Mouse (Mus musculus) myocyte (in vitro differentiated cells): ENCODE data around the gene Ss18l2. TPM values are rescaled to one million over a fixed set of nuclear protein-coding genes. Genes with fewer than 3 reads are reported as not detected.
A peak's percentile ranks its signal among the peaks of the same experiment; 100 is the strongest.

Experiments used
- H3K27me3 ChIP-seq: one replicate; pipeline ENCODE4 v1.6.1; 2011; ENCODE audit not compliant: control insufficient read depth, insufficient read depth, insufficient read length
- H3K36me3 ChIP-seq: one replicate; pipeline ENCODE4 v1.6.1; 2011; ENCODE audit not compliant: control insufficient read depth, insufficient read depth
- H3K4me2 ChIP-seq: one replicate; pipeline ENCODE4 v1.6.1; 2011; ENCODE audit warnings: low read depth, control low read depth
- H3K4me3 ChIP-seq: one replicate; pipeline ENCODE4 v1.5.1; 2011; ENCODE audit warnings: mild to moderate bottlenecking, control low read depth, moderate library complexity
- H3K79me2 ChIP-seq: one replicate; pipeline ENCODE4 v1.6.1; 2011; ENCODE audit not compliant: control insufficient read depth, insufficient read depth
- H3ac ChIP-seq: one replicate; pipeline ENCODE4 v1.6.1; 2011; ENCODE audit not compliant: control insufficient read depth, insufficient read length
- CEBPB ChIP-seq: IDR thresholded peaks from 2 replicates; pipeline ENCODE4 v1.6.1; 2011; ENCODE audit warnings: mild to moderate bottlenecking, moderate library complexity; ENCODE audit not compliant: poor library complexity, insufficient read depth, severe bottlenecking
- E2F4 ChIP-seq: IDR thresholded peaks from one replicate; pipeline ENCODE4 v1.6.1; 2011; ENCODE audit warnings: mild to moderate bottlenecking, control low read depth, moderate library complexity; ENCODE audit not compliant: insufficient read depth
- MAX ChIP-seq: IDR thresholded peaks from one replicate; pipeline ENCODE4 v1.6.1; 2011; ENCODE audit warnings: low read depth, mild to moderate bottlenecking, control low read depth
- MYOD1 ChIP-seq, 3 experiments: IDR thresholded peaks; one replicate each; pipeline ENCODE4 v1.6.1; 2011; ENCODE audit warnings: control low read depth in 2 of 3, low read depth in 2 of 3, mild to moderate bottlenecking in 2 of 3, moderate library complexity in 1 of 3; ENCODE audit not compliant: insufficient read length in 2 of 3, control insufficient read depth in 1 of 3
- MYOG ChIP-seq, 3 experiments: IDR thresholded peaks; one replicate each; pipeline ENCODE4 v1.6.1; 2011; ENCODE audit warnings: control low read depth in 2 of 3, low read depth in 2 of 3, mild to moderate bottlenecking in 2 of 3; ENCODE audit not compliant: insufficient read length in 2 of 3, control insufficient read depth in 1 of 3, insufficient read depth in 1 of 3
- POLR2A ChIP-seq: IDR thresholded peaks from one replicate; pipeline ENCODE4 v1.6.1; 2011; ENCODE audit warnings: low read depth, mild to moderate bottlenecking, control low read depth, moderate library complexity; ENCODE audit not compliant: insufficient read length
- POLR2AphosphoS2 ChIP-seq: IDR thresholded peaks from one replicate; pipeline ENCODE4 v1.6.1; 2011; ENCODE audit warnings: low read depth, control low read depth; ENCODE audit not compliant: insufficient read length
- REST ChIP-seq: IDR thresholded peaks from one replicate; pipeline ENCODE4 v1.6.1; 2011; ENCODE audit warnings: mild to moderate bottlenecking, control low read depth, moderate library complexity; ENCODE audit not compliant: insufficient read depth, insufficient read length
- SRF ChIP-seq: IDR thresholded peaks from one replicate; pipeline ENCODE4 v1.6.1; 2011; ENCODE audit warnings: low read depth; ENCODE audit not compliant: control insufficient read depth, insufficient read length
- TCF12 ChIP-seq: IDR thresholded peaks from one replicate; pipeline ENCODE4 v1.6.1; 2011; ENCODE audit warnings: mild to moderate bottlenecking, control low read depth; ENCODE audit not compliant: poor library complexity, insufficient read depth, severe bottlenecking
- TCF3 ChIP-seq: IDR thresholded peaks from one replicate; pipeline ENCODE4 v1.6.1; 2011; ENCODE audit warnings: low read depth, control low read depth; ENCODE audit not compliant: insufficient read length
- USF1 ChIP-seq: IDR thresholded peaks from one replicate; pipeline ENCODE4 v1.6.1; 2011; ENCODE audit warnings: low read depth, mild to moderate bottlenecking, control low read depth, moderate library complexity
- polyA plus RNA-seq: library from polyadenylated mRNA; unstranded; fragments of >200 nt; fragmentation: generic; extraction: Trizol; gene quantifications from one replicate; pipeline ENCODE4 v1.2.1, GENCODE M21; 2012; ENCODE audit warnings: missing spikeins

The Ss18l2 gene
- polyA plus RNA-seq, 1 experiment, result 81.5 TPM

- H3K36me3 ChIP-seq, result no peaks in the 10 kb centered on the region
- no peak overlapping the region for H3ac ChIP-seq
- no peaks in the 10 kb centered on the region for H3K79me2 ChIP-seq
- no peak overlapping the region for H3K4me2 ChIP-seq
- no peak for TF ChIP-seq POLR2A
- TF ChIP-seq TCF12, result no peak
- no peak for TF ChIP-seq USF1
- TF ChIP-seq MAX, result no peak
- TF ChIP-seq SRF, result no peak
- TF ChIP-seq MYOD1 (IDR thresholded peaks at IDR 0.05; ENCODE audit: control insufficient read depth in 1 of 3, insufficient read length in 2 of 3, low read depth in 2 of 3), result no peak
- TF ChIP-seq CEBPB, result no peak
- no peak for TF ChIP-seq TCF3
- TF ChIP-seq REST, result no peak
- TF ChIP-seq MYOG (IDR thresholded peaks at IDR 0.05; ENCODE audit: control insufficient read depth in 1 of 3, insufficient read depth in 1 of 3, insufficient read length in 2 of 3, low read depth in 2 of 3), result no peak
- no peak overlapping the region for H3K4me3 ChIP-seq
- no peaks in the 10 kb centered on the region for H3K27me3 ChIP-seq
These were observed 34.6 kb upstream of the Ss18l2 start for GRCm38 (mm10) chr9:121675556-121675955.

GRCm38 (mm10) chr9:121677069-121677468 is 33.1 kb upstream of the Ss18l2 start:
- no peaks in the 10 kb centered on the region for H3K36me3 ChIP-seq
- no peaks in the 10 kb centered on the region for H3K79me2 ChIP-seq
- no peak overlapping the region for H3ac ChIP-seq
- H3K4me2 ChIP-seq, result no peak overlapping the region
- no peak for TF ChIP-seq MAX
- TF ChIP-seq TCF12, result no peak
- TF ChIP-seq POLR2A, result no peak
- no peak for TF ChIP-seq CEBPB
- no peak for TF ChIP-seq MYOG (IDR thresholded peaks at IDR 0.05; ENCODE audit: control insufficient read depth in 1 of 3, insufficient read depth in 1 of 3, insufficient read length in 2 of 3, low read depth in 2 of 3)
- TF ChIP-seq MYOD1 (IDR thresholded peaks at IDR 0.05; ENCODE audit: control insufficient read depth in 1 of 3, insufficient read length in 2 of 3, low read depth in 2 of 3), result no peak
- TF ChIP-seq TCF3, result no peak
- no peak for TF ChIP-seq E2F4
- TF ChIP-seq REST, result no peak
- no peak for TF ChIP-seq USF1
- TF ChIP-seq POLR2AphosphoS2, result no peak
- no peak for TF ChIP-seq SRF
- H3K27me3 ChIP-seq, result no peaks in the 10 kb centered on the region
- no peak overlapping the region for H3K4me3 ChIP-seq

- H3K79me2 ChIP-seq, result no peaks in the 10 kb centered on the region
- no peak overlapping the region for H3K4me3 ChIP-seq
- H3ac ChIP-seq, result no peak overlapping the region
- H3K36me3 ChIP-seq, result no peaks in the 10 kb centered on the region
- H3K27me3 ChIP-seq, result no peaks in the 10 kb centered on the region
- H3K4me2 ChIP-seq, result no peak overlapping the region
- no peak for TF ChIP-seq SRF
- TF ChIP-seq POLR2A, result no peak
- no peak for TF ChIP-seq E2F4
- TF ChIP-seq USF1, result no peak
- TF ChIP-seq TCF12, result no peak
- no peak for TF ChIP-seq TCF3
- no peak for TF ChIP-seq POLR2AphosphoS2
- TF ChIP-seq REST, result no peak
- TF ChIP-seq CEBPB, result no peak
- TF ChIP-seq MAX, result no peak
- no peak for TF ChIP-seq MYOG (IDR thresholded peaks at IDR 0.05; ENCODE audit: control insufficient read depth in 1 of 3, insufficient read depth in 1 of 3, insufficient read length in 2 of 3, low read depth in 2 of 3)
- no peak for TF ChIP-seq MYOD1 (IDR thresholded peaks at IDR 0.05; ENCODE audit: control insufficient read depth in 1 of 3, insufficient read length in 2 of 3, low read depth in 2 of 3)
These were observed 32.7 kb upstream of the Ss18l2 start for GRCm38 (mm10) chr9:121677476-121677875.

GRCm38 (mm10) chr9:121679549-121679948 is 30.6 kb upstream of the Ss18l2 start:
- TF ChIP-seq REST, result no peak
- TF ChIP-seq MYOD1 (IDR thresholded peaks at IDR 0.05; ENCODE audit: control insufficient read depth in 1 of 3, insufficient read length in 2 of 3, low read depth in 2 of 3), result peak in 1 of 3 experiments; percentile 21
- H3ac ChIP-seq, result no peak overlapping the region
- no peak overlapping the region for H3K4me3 ChIP-seq
- no peak overlapping the region for H3K4me2 ChIP-seq
- no peaks in the 10 kb centered on the region for H3K79me2 ChIP-seq
- no peaks in the 10 kb centered on the region for H3K36me3 ChIP-seq
- H3K27me3 ChIP-seq, result no peaks in the 10 kb centered on the region

GRCm38 (mm10) chr9:121681191-121681590 is 28.9 kb upstream of the Ss18l2 start:
- no peak for TF ChIP-seq CEBPB
- TF ChIP-seq SRF, result no peak
- TF ChIP-seq MYOD1 (IDR thresholded peaks at IDR 0.05; ENCODE audit: control insufficient read depth in 1 of 3, insufficient read length in 2 of 3, low read depth in 2 of 3), result no peak
- TF ChIP-seq MYOG (IDR thresholded peaks at IDR 0.05; ENCODE audit: control insufficient read depth in 1 of 3, insufficient read depth in 1 of 3, insufficient read length in 2 of 3, low read depth in 2 of 3), result no peak
- TF ChIP-seq POLR2AphosphoS2, result no peak
- no peak for TF ChIP-seq USF1
- no peak overlapping the region for H3ac ChIP-seq
- no peaks in the 10 kb centered on the region for H3K79me2 ChIP-seq
- no peak overlapping the region for H3K4me3 ChIP-seq
- no peak overlapping the region for H3K4me2 ChIP-seq
- H3K36me3 ChIP-seq, result no peaks in the 10 kb centered on the region
- no peaks in the 10 kb centered on the region for H3K27me3 ChIP-seq
